Mouse (Mus musculus): ENCODE measurements around the gene Cbs. TPM values are rescaled to one million over a fixed set of nuclear protein-coding genes. Genes with fewer than 3 reads are reported as not detected.
A peak's percentile ranks its signal among the peaks of the same experiment; 100 is the strongest.

Gene Cbs
- polyA plus RNA-seq, 1 experiment from 2014 or later = 7.3 TPM

- Histone ChIP-seq H3K36me3 (ENCODE audit: control insufficient read depth, insufficient read depth, low read length) (no peaks in the 10 kb centered on the region), H3K4me3 (ENCODE audit: low read depth, low read length) (no peak overlapping the region), H3K9me3 (ENCODE audit: control insufficient read depth, low read length) (no peaks in the 10 kb centered on the region), H3K4me1 (replicated peaks; ENCODE audit: control insufficient read depth, insufficient read depth, low read length) (no peaks in the 10 kb centered on the region), H3K27me3 (replicated peaks; ENCODE audit: control insufficient read depth, insufficient read depth, low read length) (no peaks in the 10 kb centered on the region), H3K4me2 (no peak overlapping the region), H3K27ac (ENCODE audit: low read depth, low read length) (no peak overlapping the region), H3K9ac (ENCODE audit: low read depth, low read length) (no peak overlapping the region)
- DNase-seq (ENCODE audit: low spot score) (no peak), ATAC-seq (replicated peaks; ENCODE audit: low FRiP score) (no peak)
- 54% methylated on average over 11 of the region's 11 CpGs for WGBS
Observed at GRCm38 (mm10) chr17:31670163-31670562, 33.1 kb upstream of the Cbs start.

DNA sequence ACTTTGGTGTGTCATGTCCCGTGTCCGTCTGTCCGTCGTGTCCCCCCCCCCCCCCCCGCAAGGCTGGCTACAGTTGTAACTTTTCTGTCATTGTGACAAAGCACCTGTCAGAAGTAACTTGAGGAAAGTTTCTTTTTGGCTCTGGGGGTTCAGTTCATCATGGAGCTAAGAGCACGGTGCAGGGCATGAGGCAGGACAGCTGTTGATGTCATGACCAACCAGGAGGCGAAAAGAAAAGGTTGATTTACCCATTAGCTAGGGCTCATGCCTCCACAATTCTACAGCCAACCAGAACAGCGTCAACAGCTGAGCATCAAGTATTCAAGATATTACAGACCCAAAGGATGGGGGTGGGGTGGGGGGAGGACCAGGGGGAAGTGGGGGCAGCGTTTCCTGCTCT lies 31.3 kb upstream of the Cbs start:
- no peaks in the 10 kb centered on the region for H3K27me3 ChIP-seq (replicated peaks; ENCODE audit: control insufficient read depth, insufficient read depth, low read length)
- H3K27ac ChIP-seq (ENCODE audit: low read depth, low read length) = no peak overlapping the region
- H3K36me3 ChIP-seq (ENCODE audit: control insufficient read depth, insufficient read depth, low read length) = no peaks in the 10 kb centered on the region
- H3K4me2 ChIP-seq = no peak overlapping the region
- DNase-seq (ENCODE audit: low spot score) = no peak
- H3K9ac ChIP-seq (ENCODE audit: low read depth, low read length) = no peak overlapping the region
- 79% methylated on average over 8 of the region's 9 CpGs for WGBS
- ATAC-seq (replicated peaks; ENCODE audit: low FRiP score) = no peak
- H3K9me3 ChIP-seq (ENCODE audit: control insufficient read depth, low read length) = no peaks in the 10 kb centered on the region
- H3K4me3 ChIP-seq (ENCODE audit: low read depth, low read length) = no peak overlapping the region
- no peaks in the 10 kb centered on the region for H3K4me1 ChIP-seq (replicated peaks; ENCODE audit: control insufficient read depth, insufficient read depth, low read length)

GRCm38 (mm10) chr17:31664760-31665159 lies 27.7 kb upstream of the Cbs start:
- DNase-seq (ENCODE audit: low spot score) = peak; percentile 70
- Histone ChIP-seq H3K36me3 (ENCODE audit: control insufficient read depth, insufficient read depth, low read length) (no peaks in the 10 kb centered on the region), H3K4me1 (replicated peaks; ENCODE audit: control insufficient read depth, insufficient read depth, low read length) (no peaks in the 10 kb centered on the region), H3K27ac (ENCODE audit: low read depth, low read length) (no peak overlapping the region), H3K4me2 (no peak overlapping the region), H3K27me3 (replicated peaks; ENCODE audit: control insufficient read depth, insufficient read depth, low read length) (no peaks in the 10 kb centered on the region), H3K4me3 (ENCODE audit: low read depth, low read length) (no peak overlapping the region), H3K9ac (ENCODE audit: low read depth, low read length) (no peak overlapping the region), H3K9me3 (ENCODE audit: control insufficient read depth, low read length) (no peaks in the 10 kb centered on the region)
- WGBS = 4% methylated on average over 4 of the region's 4 CpGs
- peak; percentile 71 for ATAC-seq (replicated peaks; ENCODE audit: low FRiP score)

DNA sequence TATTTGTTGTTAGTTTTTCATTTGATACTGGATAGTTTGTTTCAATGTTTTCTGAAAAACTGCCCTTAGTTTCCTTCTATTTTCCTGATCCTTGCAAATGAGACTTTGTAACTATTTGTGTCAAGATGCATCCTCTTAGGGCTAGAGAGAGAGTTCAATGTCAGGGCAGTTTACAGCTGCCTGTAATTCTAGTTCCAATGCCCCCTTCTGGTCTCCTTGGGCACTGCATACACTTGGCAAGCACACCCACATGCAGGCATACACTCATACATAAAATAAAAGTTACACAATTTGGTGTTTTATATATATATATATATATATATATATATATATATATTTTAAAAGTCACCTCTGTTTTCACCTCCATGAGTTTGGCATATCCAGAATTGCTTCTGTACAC lies 25.8 kb upstream of the Cbs start:
- Histone ChIP-seq H3K9me3 (ENCODE audit: control insufficient read depth, low read length) (no peaks in the 10 kb centered on the region), H3K4me2 (no peak overlapping the region), H3K4me3 (ENCODE audit: low read depth, low read length) (no peak overlapping the region), H3K36me3 (ENCODE audit: control insufficient read depth, insufficient read depth, low read length) (no peaks in the 10 kb centered on the region), H3K27me3 (replicated peaks; ENCODE audit: control insufficient read depth, insufficient read depth, low read length) (no peaks in the 10 kb centered on the region), H3K9ac (ENCODE audit: low read depth, low read length) (no peak overlapping the region), H3K27ac (ENCODE audit: low read depth, low read length) (no peak overlapping the region), H3K4me1 (replicated peaks; ENCODE audit: control insufficient read depth, insufficient read depth, low read length) (peaks cover 5% of the 10 kb centered on the region; the same call in 1 of the 2 replicates)
- no peak for ATAC-seq (replicated peaks; ENCODE audit: low FRiP score)
- DNase-seq (ENCODE audit: low spot score) = no peak

DNA sequence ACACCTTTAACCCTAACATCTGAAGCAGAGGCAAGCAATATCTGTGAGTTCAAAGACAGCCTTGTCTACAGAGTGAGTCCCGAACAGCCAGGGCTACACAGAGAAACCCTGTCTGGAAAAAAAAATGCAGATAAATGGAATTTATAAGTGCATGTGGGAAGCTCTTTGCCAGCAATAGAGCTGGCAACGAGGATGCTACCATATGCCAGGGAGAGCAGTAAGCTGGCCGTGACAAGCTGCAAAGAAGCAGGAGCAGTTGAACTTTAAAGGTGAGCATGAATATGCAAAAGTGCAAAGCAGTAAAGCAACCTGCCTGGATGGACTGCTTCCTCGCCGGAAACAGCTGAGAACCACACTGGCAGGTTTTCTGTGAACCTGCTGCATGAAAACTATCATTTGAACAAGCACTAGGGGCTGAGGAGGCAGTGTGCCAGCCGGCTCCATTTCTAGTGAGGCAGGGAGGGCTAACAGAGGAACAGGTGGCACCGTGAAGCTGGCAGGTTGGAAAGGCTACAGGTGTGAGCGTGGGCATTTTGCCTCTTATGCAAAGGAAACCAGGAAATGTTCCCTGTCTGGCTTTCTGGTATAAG lies 23.7 kb upstream of the Cbs start:
- ATAC-seq (replicated peaks; ENCODE audit: low FRiP score) = no peak
- 75% methylated on average over 8 of the region's 8 CpGs for WGBS
- Histone ChIP-seq H3K9ac (ENCODE audit: low read depth, low read length) (no peak overlapping the region), H3K27ac (ENCODE audit: low read depth, low read length) (no peak overlapping the region; the same call in 1 of the 2 replicates), H3K36me3 (ENCODE audit: control insufficient read depth, insufficient read depth, low read length) (peaks cover 5% of the 10 kb centered on the region), H3K4me1 (replicated peaks; ENCODE audit: control insufficient read depth, insufficient read depth, low read length) (peaks cover 10% of the 10 kb centered on the region; the same call in 1 of the 2 replicates), H3K27me3 (replicated peaks; ENCODE audit: control insufficient read depth, insufficient read depth, low read length) (no peaks in the 10 kb centered on the region), H3K9me3 (ENCODE audit: control insufficient read depth, low read length) (no peaks in the 10 kb centered on the region), H3K4me2 (no peak overlapping the region), H3K4me3 (ENCODE audit: low read depth, low read length) (no peak overlapping the region)
- no peak for DNase-seq (ENCODE audit: low spot score)

- Histone ChIP-seq H3K9me3 (ENCODE audit: control insufficient read depth, low read length) (no peaks in the 10 kb centered on the region), H3K4me3 (ENCODE audit: low read depth, low read length) (peak within 1 kb of the TSS; percentile 98), H3K27ac (ENCODE audit: low read depth, low read length) (peak within 1 kb of the TSS; percentile 91), H3K4me1 (replicated peaks; ENCODE audit: control insufficient read depth, insufficient read depth, low read length) (peaks cover 10% of the 10 kb centered on the region; the same call in 1 of the 2 replicates), H3K36me3 (ENCODE audit: control insufficient read depth, insufficient read depth, low read length) (peaks cover 22% of the 10 kb centered on the region), H3K4me2 (peak within 1 kb of the TSS; percentile 90), H3K27me3 (replicated peaks; ENCODE audit: control insufficient read depth, insufficient read depth, low read length) (no peaks in the 10 kb centered on the region), H3K9ac (ENCODE audit: low read depth, low read length) (peak within 1 kb of the TSS; percentile 98)
- under 1% methylated on average over 74 of the region's 77 CpGs for WGBS
- peak; percentile 97 for ATAC-seq (replicated peaks; ENCODE audit: low FRiP score)
- peak; percentile 97 for DNase-seq (ENCODE audit: low spot score)
Observed at GRCm38 (mm10) chr17:31658468-31659185, 21.6 kb upstream of the Cbs start, which contains the start of gene U2af1. U2af1 (minus strand) TSS chr17:31658892.

DNA sequence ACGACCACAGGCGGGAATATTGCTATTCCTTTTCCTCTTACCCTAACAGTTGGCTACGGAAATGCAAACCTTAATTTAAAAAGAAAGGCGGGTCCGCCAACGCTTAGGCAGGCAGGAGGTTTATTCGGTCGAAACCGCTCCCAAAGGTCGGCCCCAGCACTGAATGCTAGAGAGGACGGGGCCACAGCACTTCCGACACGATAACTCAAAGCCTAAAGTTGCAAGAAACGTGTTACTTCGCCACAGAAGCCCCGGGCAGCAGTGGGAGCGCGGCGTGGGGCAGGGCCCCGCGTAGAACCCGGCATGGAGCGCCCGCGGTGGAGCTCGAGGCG lies 21.1 kb upstream of the Cbs start:
- ATAC-seq (replicated peaks; ENCODE audit: low FRiP score) (no peak), DNase-seq (ENCODE audit: low spot score) (no peak)
- Histone ChIP-seq H3K9me3 (ENCODE audit: control insufficient read depth, low read length) (no peaks in the 10 kb centered on the region), H3K36me3 (ENCODE audit: control insufficient read depth, insufficient read depth, low read length) (peaks cover 27% of the 10 kb centered on the region), H3K4me2 (peak overlapping the region; percentile 90), H3K27me3 (replicated peaks; ENCODE audit: control insufficient read depth, insufficient read depth, low read length) (no peaks in the 10 kb centered on the region), H3K27ac (ENCODE audit: low read depth, low read length) (peak overlapping the region; percentile 91), H3K9ac (ENCODE audit: low read depth, low read length) (peak overlapping the region; percentile 98), H3K4me1 (replicated peaks; ENCODE audit: control insufficient read depth, insufficient read depth, low read length) (peaks cover 15% of the 10 kb centered on the region), H3K4me3 (ENCODE audit: low read depth, low read length) (peak overlapping the region; percentile 98)
- under 1% methylated on average over 27 of the region's 27 CpGs for WGBS

- 50% methylated on average over 12 of the region's 12 CpGs for WGBS
- Histone ChIP-seq H3K4me3 (ENCODE audit: low read depth, low read length) (peak overlapping the region; percentile 98), H3K9me3 (ENCODE audit: control insufficient read depth, low read length) (no peaks in the 10 kb centered on the region), H3K4me2 (peak overlapping the region; percentile 90), H3K27ac (ENCODE audit: low read depth, low read length) (peak overlapping the region; percentile 91; the same call in 1 of the 2 replicates), H3K4me1 (replicated peaks; ENCODE audit: control insufficient read depth, insufficient read depth, low read length) (peaks cover 15% of the 10 kb centered on the region), H3K9ac (ENCODE audit: low read depth, low read length) (peak overlapping the region; percentile 98), H3K27me3 (replicated peaks; ENCODE audit: control insufficient read depth, insufficient read depth, low read length) (no peaks in the 10 kb centered on the region), H3K36me3 (ENCODE audit: control insufficient read depth, insufficient read depth, low read length) (peaks cover 34% of the 10 kb centered on the region)
- no peak for ATAC-seq (replicated peaks; ENCODE audit: low FRiP score)
- no peak for DNase-seq (ENCODE audit: low spot score)
Observed at GRCm38 (mm10) chr17:31657141-31657983, 20.3 kb upstream of the Cbs start.
